Mouse (Mus musculus) gastrocnemius, postnatal 36 days (tissue): Measurements from ENCODE around the gene Rpl24. TPM values are rescaled to one million over a fixed set of nuclear protein-coding genes. Genes with fewer than 3 reads are reported as not detected.

Experiments used
- total RNA-seq, 2 experiments: library from RNA; stranded (reverse); gene quantifications; 2 replicates each; pipeline ENCODE4 v1.2.3; 2021

The Rpl24 gene
- total RNA-seq, 2 experiments from 2014 or later = 498 to 600 TPM

Other genes with a start within 250 kb of the Rpl24 start
- 1 to 10 TPM in 1 of 2 experiments, under 1 TPM in 1; 0.76 to 1.4 TPM for gene Nfkbiz, start 127.4 kb upstream of the Rpl24 start, total RNA-seq
- gene Nxpe3, start 71.0 kb upstream of the Rpl24 start, total RNA-seq = under 1 TPM; 0.12 to 0.48 TPM
- 1 to 10 TPM; 4.4 to 5.1 TPM for gene Cep97, start 31.4 kb upstream of the Rpl24 start, total RNA-seq
- 1 to 10 TPM; 9.1 to 9.6 TPM for gene Zbtb11, start 7.6 kb downstream of the Rpl24 start, total RNA-seq
- 10 to 100 TPM; 44.4 to 51.0 TPM for gene Pcnp, start 63.5 kb downstream of the Rpl24 start, total RNA-seq
- gene Trmt10c, start 71.5 kb downstream of the Rpl24 start, total RNA-seq = 1 to 10 TPM; 7.3 to 9.9 TPM
- 10 to 100 TPM; 10.4 to 11.3 TPM for gene Senp7, start 82.1 kb downstream of the Rpl24 start, total RNA-seq
- gene Impg2, start 238.0 kb downstream of the Rpl24 start, total RNA-seq = under 1 TPM; 0.05 to 0.07 TPM